Mouse (Mus musculus) R1 (cell line): ENCODE data around the gene Zmynd15.

ENCODE experiments used
- DNase-seq: peaks from one replicate; pipeline ENCODE4 v3.0.0-alpha.2; 2018; ENCODE audit warnings: low read depth, low spot score

Zmynd15 gene

GRCm38 (mm10) chr11:70504970-70505369, 45.7 kb downstream of the Zmynd15 start, which contains the start of gene Tm4sf5:
TSS of gene Tm4sf5 (plus strand) at chr11:70505244.
- DNase-seq: peak; percentile 46

- DNase-seq: peak; percentile 77
Measured at GRCm38 (mm10) chr11:70506385-70506784, 47.2 kb downstream of the Zmynd15 start.

GRCm38 (mm10) chr11:70506962-70507515, 47.8 kb downstream of the Zmynd15 start:
- no peak for DNase-seq

- peak; percentile 91 for DNase-seq
Measured at GRCm38 (mm10) chr11:70509753-70510564, 50.7 kb downstream of the Zmynd15 start.

GRCm38 (mm10) chr11:70511242-70511641, 52.0 kb downstream of the Zmynd15 start:
- no peak for DNase-seq

GRCm38 (mm10) chr11:70511825-70512224, 52.6 kb downstream of the Zmynd15 start:
- DNase-seq: no peak

- no peak for DNase-seq
Measured at GRCm38 (mm10) chr11:70512709-70513342, 53.6 kb downstream of the Zmynd15 start.

- DNase-seq: no peak
Measured at GRCm38 (mm10) chr11:70513520-70513919, 54.3 kb downstream of the Zmynd15 start.

GRCm38 (mm10) chr11:70514288-70514687, 55.1 kb downstream of the Zmynd15 start, which contains the start of gene Vmo1:
TSS of gene Vmo1 (minus strand) at chr11:70514616.
- DNase-seq: no peak
